7 mouse cellular contexts compared by ENCODE assay signal in genomic region chr10:13565080-13565448, GRCm38 (mm10). TPM values are rescaled to one million over a fixed set of nuclear protein-coding genes. Genes with fewer than 3 reads are reported as not detected.
DNase-seq lines count a peak whose midpoint lies in the region; ATAC-seq and TF ChIP-seq lines count a peak whose summit lies in the region.

No protein-coding gene starts in this region.

- H3K9me3 ChIP-seq in kidney, postnatal 0 days (replicated peaks; ENCODE audit: low read length): no peaks in the 10 kb centered on the region
- no peaks in the 10 kb centered on the region for H3K9me3 ChIP-seq in forebrain, embryonic 15.5 days
- H3K9me3 ChIP-seq in limb, embryonic 13.5 days: no peaks in the 10 kb centered on the region
- H3K9me3 ChIP-seq in neural tube, embryonic 14.5 days (ENCODE audit: control insufficient read depth, low read length): no peaks in the 10 kb centered on the region

- H3K36me3 ChIP-seq in kidney, postnatal 0 days (ENCODE audit: insufficient read depth, low read length): peaks cover 12% of the 10 kb centered on the region; the same call in 1 of the 2 replicates
- H3K36me3 ChIP-seq in forebrain, embryonic 15.5 days: 0 out of 2 replicates have a peak, but pooled peaks cover 5% of the 10 kb centered on the region
- peaks cover 30% of the 10 kb centered on the region for H3K36me3 ChIP-seq in limb, embryonic 13.5 days
- 0 out of 2 replicates have a peak, but pooled peaks cover 4% of the 10 kb centered on the region for H3K36me3 ChIP-seq in neural tube, embryonic 14.5 days (ENCODE audit: control insufficient read depth, insufficient read depth, low read length)

- H3K4me2 ChIP-seq in kidney, postnatal 0 days (ENCODE audit: low read length): peak overlapping the region; percentile 47
- peak overlapping the region; percentile 42 for H3K4me2 ChIP-seq in forebrain, embryonic 15.5 days (replicated peaks)
- peak overlapping the region; percentile 60 for H3K4me2 ChIP-seq in limb, embryonic 13.5 days (replicated peaks)
- H3K4me2 ChIP-seq in neural tube, embryonic 14.5 days (ENCODE audit: low read depth, low read length): peak overlapping the region; percentile 49

- no peak overlapping the region for H3K9ac ChIP-seq in kidney, postnatal 0 days (ENCODE audit: low read depth, low read length)
- no peak overlapping the region for H3K9ac ChIP-seq in forebrain, embryonic 15.5 days (replicated peaks)
- no peak overlapping the region for H3K9ac ChIP-seq in limb, embryonic 13.5 days
- H3K9ac ChIP-seq in neural tube, embryonic 14.5 days (replicated peaks; ENCODE audit: low read depth, low read length): peak overlapping the region; percentile 16; the same call in 1 of the 2 replicates

- 0 out of 2 replicates have a peak overlapping the region, but pooled peaks have one; percentile 0 for H3K4me3 ChIP-seq in kidney, postnatal 0 days (replicated peaks; ENCODE audit: low read depth, low read length)
- peak overlapping the region; percentile 20; the same call in 1 of the 2 replicates for H3K4me3 ChIP-seq in forebrain, embryonic 15.5 days
- peak overlapping the region; percentile 30 for H3K4me3 ChIP-seq in limb, embryonic 13.5 days
- H3K4me3 ChIP-seq in neural tube, embryonic 14.5 days (ENCODE audit: low read depth, low read length): peak overlapping the region; percentile 21; the same call in 1 of the 2 replicates

- no peaks in the 10 kb centered on the region for H3K4me1 ChIP-seq in kidney, postnatal 0 days (replicated peaks; ENCODE audit: insufficient read depth, low read length)
- peaks cover 13% of the 10 kb centered on the region for H3K4me1 ChIP-seq in forebrain, embryonic 15.5 days
- peaks cover 43% of the 10 kb centered on the region for H3K4me1 ChIP-seq in limb, embryonic 13.5 days
- H3K4me1 ChIP-seq in neural tube, embryonic 14.5 days (ENCODE audit: control insufficient read depth, insufficient read depth, low read length): no peaks in the 10 kb centered on the region

- 0 out of 2 replicates have a peak, but pooled peaks have one; percentile 26 for ATAC-seq in kidney, postnatal 0 days (replicated peaks; ENCODE audit: low FRiP score, low read depth)
- ATAC-seq in forebrain, embryonic 15.5 days (replicated peaks): no peak
- 0 out of 2 replicates have a peak, but pooled peaks have one; percentile 1 for ATAC-seq in limb, embryonic 13.5 days (ENCODE audit: low FRiP score, low read depth)
- peak; percentile 75 for ATAC-seq in neural tube, embryonic 14.5 days (ENCODE audit: low read depth)

- TF ChIP-seq CTCF in kidney, postnatal 0 days (IDR thresholded peaks at IDR 0.05; ENCODE audit: low read depth): no peak

- H3K27me3 ChIP-seq in kidney, postnatal 0 days (ENCODE audit: insufficient read depth, low read length): no peaks in the 10 kb centered on the region
- no peaks in the 10 kb centered on the region for H3K27me3 ChIP-seq in forebrain, embryonic 15.5 days
- peaks cover 26% of the 10 kb centered on the region for H3K27me3 ChIP-seq in limb, embryonic 13.5 days
- H3K27me3 ChIP-seq in neural tube, embryonic 14.5 days (ENCODE audit: control insufficient read depth, insufficient read depth, low read length): no peaks in the 10 kb centered on the region

- no peak for DNase-seq in kidney, postnatal 0 days (ENCODE audit: low spot score)
- DNase-seq in kidney, postnatal 25 days: no peak
- DNase-seq in urinary bladder, adult 18-20 months (ENCODE audit: low spot score in 2 of 2): no peak
- DNase-seq in cerebellum, adult 9-11 months: no peak

- H3K27ac ChIP-seq in kidney, postnatal 0 days: no peak overlapping the region
- H3K27ac ChIP-seq in forebrain, embryonic 15.5 days (replicated peaks): no peak overlapping the region
- no peak overlapping the region for H3K27ac ChIP-seq in limb, embryonic 13.5 days
- H3K27ac ChIP-seq in neural tube, embryonic 14.5 days (ENCODE audit: low read depth, low read length): no peak overlapping the region

- 7% methylated on average over 8 of the region's 8 CpGs for WGBS in kidney, postnatal 0 days
- 65% methylated on average over 8 of the region's 8 CpGs for WGBS in forebrain, embryonic 15.5 days
- 9% methylated on average over 8 of the region's 8 CpGs for WGBS in limb, embryonic 13.5 days
- WGBS in neural tube, embryonic 14.5 days: 23% methylated on average over 8 of the region's 8 CpGs

RNA-seq across cellular contexts. Expression of gene Pex3, which starts 12.1 kb away (rescaled TPM):
- polyA plus RNA-seq in kidney, postnatal 0 days (2015; fragmentation: Nextera tagmentation; extraction: Ambion mirVana): 31.3 and 31.4 TPM in 2 replicates
- polyA plus RNA-seq in forebrain, embryonic 15.5 days (2015; fragmentation: Nextera tagmentation; extraction: Ambion mirVana): 29.3 and 30.7 TPM in 2 replicates
- polyA plus RNA-seq in limb, embryonic 13.5 days (2015; fragmentation: Nextera tagmentation; extraction: Ambion mirVana): 26.9 and 29.8 TPM in 2 replicates
- polyA plus RNA-seq in neural tube, embryonic 14.5 days (2014; fragmentation: Nextera tagmentation; extraction: Ambion mirVana): 31.9 and 37.5 TPM in 2 replicates

RNA-seq across cellular contexts. Expression of gene Adat2, which starts 12.4 kb away (rescaled TPM):
- polyA plus RNA-seq in kidney, postnatal 0 days (2015; fragmentation: Nextera tagmentation; extraction: Ambion mirVana): 4.9 and 5.6 TPM in 2 replicates
- 2.0 and 2.2 TPM in 2 replicates for polyA plus RNA-seq in forebrain, embryonic 15.5 days (2015; fragmentation: Nextera tagmentation; extraction: Ambion mirVana)
- 4.5 and 5.0 TPM in 2 replicates for polyA plus RNA-seq in limb, embryonic 13.5 days (2015; fragmentation: Nextera tagmentation; extraction: Ambion mirVana)
- polyA plus RNA-seq in neural tube, embryonic 14.5 days (2014; fragmentation: Nextera tagmentation; extraction: Ambion mirVana): 2.2 and 2.4 TPM in 2 replicates
